Mouse (Mus musculus) heart, adult 2 months (tissue): Measurements from ENCODE around the gene Ncor2. TPM values are rescaled to one million over a fixed set of nuclear protein-coding genes. Genes with fewer than 3 reads are reported as not detected.

Experiments
- DNase-seq, 2 experiments: peaks; one replicate each; pipeline ENCODE4 v3.0.0; 2021
- H3K27ac ChIP-seq: fragments of 200-600 bp; 2 replicates; pipeline ENCODE4 v1.8.1; 2022
- H3K27me3 ChIP-seq: fragments of 200-500 bp; 2 replicates; pipeline ENCODE4 v1.6.1; 2012; ENCODE audit warnings: mild to moderate bottlenecking, low read length, inconsistent platforms, mixed read lengths; ENCODE audit not compliant: control insufficient read depth, insufficient read depth
- H3K36me3 ChIP-seq: fragments of 200-500 bp; 2 replicates; pipeline ENCODE4 v1.6.1; 2012; ENCODE audit warnings: low read length, inconsistent platforms; ENCODE audit not compliant: control insufficient read depth, insufficient read depth
- H3K4me1 ChIP-seq: fragments of 200-500 bp; 2 replicates; pipeline ENCODE4 v1.6.1; 2011; ENCODE audit warnings: low read length; ENCODE audit not compliant: control insufficient read depth, insufficient read depth
- H3K4me3 ChIP-seq: fragments of 200-600 bp; 2 replicates; pipeline ENCODE4 v1.8.1; 2022
- H3K79me2 ChIP-seq: fragments of 200-500 bp; replicated peaks from 2 replicates; pipeline ENCODE4 v1.6.1; 2012; ENCODE audit warnings: mild to moderate bottlenecking, inconsistent platforms, low read length, moderate library complexity, mixed read lengths; ENCODE audit not compliant: control insufficient read depth, insufficient read depth
- H3K9ac ChIP-seq: fragments of 200-500 bp; 2 replicates; pipeline ENCODE4 v1.6.1; 2012; ENCODE audit warnings: low read depth, mild to moderate bottlenecking, control low read depth, inconsistent platforms, low read length, mixed read lengths
- CTCF ChIP-seq: fragments of 200-600 bp; IDR thresholded peaks from 2 replicates; pipeline ENCODE4 v1.8.1; 2022; ENCODE audit warnings: antibody characterized with exemption, mild to moderate bottlenecking, moderate library complexity
- EP300 ChIP-seq: fragments of 200-500 bp; IDR thresholded peaks from 2 replicates; pipeline ENCODE4 v1.6.1; 2011; ENCODE audit warnings: low read depth, low read length, control low read depth; ENCODE audit not compliant: insufficient read depth
- POLR2A ChIP-seq: fragments of 200-500 bp; IDR thresholded peaks from 2 replicates; pipeline ENCODE4 v1.6.1; 2011; ENCODE audit warnings: mild to moderate bottlenecking, low read depth, low read length, control low read depth; ENCODE audit not compliant: insufficient read depth
- WGBS: fragments of 180-500 bp; shearing (Covaris S2); methylation state at CpG from one replicate; pipeline ENCODE4 v1.1.7; 2018; 5-methylcytosine and 5-hydroxymethylcytosine counted together
- intact Hi-C: fragments of 180-260 bp; cut with DNase I; formaldehyde crosslinking; loops from one replicate; pipeline ENCODE4 v1.15.1; 2025
- polyA plus RNA-seq: library from polyadenylated mRNA; depleted of rRNA; stranded (reverse); fragments of >200 nt; gene quantifications from 2 replicates; pipeline ENCODE4 v1.2.3, GENCODE M21; 2012
- total RNA-seq, 2 experiments: library from RNA; stranded (reverse); gene quantifications; 2 replicates each; pipeline ENCODE4 v1.2.3; 2021

The Ncor2 gene
- total and polyA plus RNA-seq, 3 experiments = 39.1 to 77.5 (median 73.5) TPM

DNA sequence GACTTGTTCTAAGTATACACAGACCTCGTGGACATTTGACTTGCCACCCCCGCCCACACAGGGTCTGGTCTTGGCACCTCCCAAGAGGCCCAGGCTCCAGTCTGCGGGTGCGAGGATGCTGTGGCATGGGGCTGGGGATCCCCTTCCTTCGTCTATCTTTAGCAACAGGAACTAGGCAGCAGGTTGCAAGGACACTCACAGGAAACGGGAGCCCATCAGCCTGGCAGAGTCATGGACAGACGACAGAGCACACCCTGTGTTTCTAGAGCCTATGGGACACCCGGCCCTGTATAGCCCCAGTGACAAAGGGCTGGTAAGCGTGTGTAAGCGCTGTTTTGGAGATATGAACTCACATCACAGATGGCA, 126.8 kb downstream of the Ncor2 start:
- no peaks in the 10 kb centered on the region for H3K27me3 ChIP-seq
- no peaks in the 10 kb centered on the region for H3K36me3 ChIP-seq
- H3K9ac ChIP-seq = no peak overlapping the region
- H3K4me3 ChIP-seq = no peak overlapping the region
- 28% methylated on average over 10 of the region's 10 CpGs for WGBS
- peaks cover 36% of the 10 kb centered on the region for H3K4me1 ChIP-seq
- peak in 1 of 2 experiments; percentile 40 for DNase-seq
- intact Hi-C loops = no loop called here
- TF ChIP-seq POLR2A = no peak
- TF ChIP-seq EP300 = no peak
- no peak for TF ChIP-seq CTCF
- H3K27ac ChIP-seq = peak overlapping the region; percentile 77
- no peaks in the 10 kb centered on the region; the same call in 1 of the 2 replicates for H3K79me2 ChIP-seq

DNA sequence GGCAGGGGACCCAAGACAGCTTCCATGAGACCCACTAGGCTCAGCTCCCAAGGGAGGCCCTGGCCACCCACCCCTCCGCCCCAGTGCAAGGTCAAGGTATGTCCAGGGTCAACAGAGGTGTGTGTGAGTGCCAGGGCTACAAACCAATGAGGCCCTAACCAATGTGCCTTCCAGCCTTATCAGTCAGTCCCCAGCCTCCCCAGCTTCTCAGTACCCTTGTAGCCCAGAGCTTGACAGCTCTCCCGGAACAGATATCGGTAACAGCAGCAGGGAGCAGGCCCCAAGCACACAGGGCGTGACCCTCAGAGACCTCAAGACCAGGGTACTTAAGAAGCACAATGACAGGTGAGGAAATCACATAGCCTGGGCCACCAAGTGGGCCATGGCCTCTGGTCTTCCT, 129.5 kb downstream of the Ncor2 start:
- Histone ChIP-seq H3K36me3 (no peaks in the 10 kb centered on the region), H3K4me1 (peaks cover 30% of the 10 kb centered on the region), H3K27me3 (no peaks in the 10 kb centered on the region), H3K4me3 (no peak overlapping the region), H3K9ac (no peak overlapping the region), H3K79me2 (no peaks in the 10 kb centered on the region), H3K27ac (no peak overlapping the region)
- no peak for DNase-seq
- no peak for TF ChIP-seq CTCF
- TF ChIP-seq EP300 = no peak
- TF ChIP-seq POLR2A = no peak
- intact Hi-C loops = no loop called here
- 84% methylated on average over 4 of the region's 4 CpGs for WGBS

DNA sequence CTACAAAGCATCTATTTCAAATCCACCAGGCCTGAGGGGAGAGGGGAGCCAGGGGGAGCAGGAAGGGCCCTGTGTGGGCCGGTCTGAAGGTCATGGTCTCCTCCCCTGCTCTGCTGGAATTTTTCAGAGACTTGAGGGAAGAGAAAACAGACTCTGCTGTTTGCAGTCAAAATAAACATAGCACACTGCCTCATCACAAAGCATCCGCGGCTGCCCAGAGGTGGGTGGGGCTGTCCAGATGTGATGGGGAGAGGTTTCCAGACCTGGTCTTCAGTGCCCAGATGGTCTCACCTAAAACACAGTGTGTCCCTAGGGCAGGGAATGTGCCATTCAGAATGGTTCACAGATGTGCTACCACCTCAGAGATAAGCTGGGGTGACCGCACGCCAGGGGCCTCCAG, 132.6 kb downstream of the Ncor2 start:
- whole genome bisulfite sequencing = 60% methylated on average over 5 of the region's 5 CpGs
- Histone ChIP-seq H3K36me3 (no peaks in the 10 kb centered on the region), H3K79me2 (no peaks in the 10 kb centered on the region), H3K4me1 (peaks cover 5% of the 10 kb centered on the region), H3K9ac (no peak overlapping the region), H3K27ac (no peak overlapping the region), H3K27me3 (no peaks in the 10 kb centered on the region), H3K4me3 (no peak overlapping the region)
- DNase-seq = no peak
- intact Hi-C loops = no loop called here
- TF ChIP-seq EP300 (no peak), POLR2A (no peak), CTCF (no peak)

DNA sequence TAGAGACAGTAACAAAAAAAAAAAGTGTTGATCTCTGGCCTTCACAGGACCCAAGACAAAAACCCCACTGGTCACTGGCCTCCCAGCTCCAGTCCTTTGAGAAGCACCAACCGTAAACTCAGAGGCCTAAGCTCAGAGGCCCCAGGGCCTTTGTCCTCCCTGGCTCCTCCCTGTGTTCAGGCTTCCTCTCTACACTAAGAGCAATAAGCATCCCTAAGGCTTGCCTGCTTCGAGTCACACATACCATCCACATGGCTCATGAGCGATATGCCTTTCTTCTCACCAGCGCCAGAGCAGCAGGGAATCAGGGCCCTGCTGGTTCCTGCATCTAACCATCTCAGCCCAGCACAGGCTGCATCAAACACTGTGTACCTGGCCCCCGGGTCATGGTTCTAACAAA, 133.8 kb downstream of the Ncor2 start:
- Histone ChIP-seq H3K9ac (no peak overlapping the region), H3K36me3 (peaks cover 2% of the 10 kb centered on the region; the same call in 1 of the 2 replicates), H3K79me2 (no peaks in the 10 kb centered on the region), H3K4me1 (peaks cover 13% of the 10 kb centered on the region), H3K27ac (no peak overlapping the region), H3K27me3 (no peaks in the 10 kb centered on the region), H3K4me3 (no peak overlapping the region)
- DNase-seq = no peak
- intact Hi-C loops = no loop called here
- TF ChIP-seq CTCF = no peak
- TF ChIP-seq POLR2A = no peak
- TF ChIP-seq EP300 = no peak
- 76% methylated on average over 5 of the region's 5 CpGs for WGBS

DNA sequence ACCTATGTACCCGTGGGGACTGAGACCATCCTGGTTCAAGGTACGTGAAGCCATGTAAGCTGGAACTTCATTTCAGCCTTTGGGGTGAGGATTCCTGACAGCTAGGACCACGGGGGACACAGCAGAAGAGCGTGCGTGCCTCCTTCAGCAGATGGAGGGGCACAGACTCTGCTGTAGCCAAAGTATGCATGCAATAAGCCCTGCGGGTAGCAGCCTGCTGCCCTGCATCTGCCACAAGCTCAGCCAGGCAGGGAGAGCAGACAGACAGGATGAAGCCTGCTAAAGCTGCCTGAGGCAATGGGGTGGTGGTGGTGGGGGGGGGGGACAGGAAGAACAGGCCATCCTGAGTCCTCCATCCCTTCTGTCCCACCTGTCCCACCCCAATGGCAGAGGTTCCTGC, 135.6 kb downstream of the Ncor2 start:
- no peak overlapping the region for H3K9ac ChIP-seq
- no peak overlapping the region for H3K4me3 ChIP-seq
- peaks cover 20% of the 10 kb centered on the region for H3K4me1 ChIP-seq
- peaks cover 2% of the 10 kb centered on the region; the same call in 1 of the 2 replicates for H3K36me3 ChIP-seq
- no peaks in the 10 kb centered on the region for H3K79me2 ChIP-seq
- WGBS = 94% methylated on average over 6 of the region's 6 CpGs
- TF ChIP-seq POLR2A = no peak
- TF ChIP-seq EP300 = no peak
- TF ChIP-seq CTCF = no peak
- intact Hi-C loops = loop anchor here (5.0 kb wide), 1 partner anchor 64 kb away; no protein-coding TSS in a partner anchor
- DNase-seq = no peak
- no peak overlapping the region for H3K27ac ChIP-seq
- H3K27me3 ChIP-seq = no peaks in the 10 kb centered on the region

DNA sequence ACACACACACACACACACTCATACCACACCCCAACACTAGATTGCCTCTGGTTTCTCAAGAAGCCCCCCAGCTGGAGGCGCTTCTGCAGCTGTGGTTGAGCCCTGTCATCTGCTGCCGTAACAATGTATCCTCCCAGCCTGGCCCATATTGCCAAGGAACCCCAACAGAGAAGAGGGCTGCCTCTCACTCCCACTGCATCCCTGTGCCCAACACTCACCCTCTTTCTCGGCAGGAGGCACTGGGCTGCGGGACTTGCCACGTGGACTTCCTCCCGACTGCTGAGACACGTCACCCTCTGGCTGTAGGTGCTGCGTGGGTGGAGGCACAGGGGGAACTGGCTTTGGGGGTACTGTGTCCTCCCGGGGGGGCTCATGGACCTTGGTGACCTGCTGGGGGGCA, 137.4 kb downstream of the Ncor2 start:
- Histone ChIP-seq H3K79me2 (no peaks in the 10 kb centered on the region), H3K9ac (no peak overlapping the region), H3K4me3 (no peak overlapping the region), H3K36me3 (peaks cover 2% of the 10 kb centered on the region; the same call in 1 of the 2 replicates), H3K27me3 (no peaks in the 10 kb centered on the region), H3K27ac (no peak overlapping the region), H3K4me1 (peaks cover 20% of the 10 kb centered on the region)
- 86% methylated on average over 9 of the region's 9 CpGs for WGBS
- intact Hi-C loops = loop anchor here (2.0 to 5.0 kb wide), 3 partner anchors 17 to 66 kb away; no protein-coding TSS in a partner anchor
- DNase-seq = no peak
- TF ChIP-seq EP300 (no peak), POLR2A (no peak), CTCF (no peak)
